8 mouse cellular contexts compared by ENCODE assay signal in the genomic region with DNA sequence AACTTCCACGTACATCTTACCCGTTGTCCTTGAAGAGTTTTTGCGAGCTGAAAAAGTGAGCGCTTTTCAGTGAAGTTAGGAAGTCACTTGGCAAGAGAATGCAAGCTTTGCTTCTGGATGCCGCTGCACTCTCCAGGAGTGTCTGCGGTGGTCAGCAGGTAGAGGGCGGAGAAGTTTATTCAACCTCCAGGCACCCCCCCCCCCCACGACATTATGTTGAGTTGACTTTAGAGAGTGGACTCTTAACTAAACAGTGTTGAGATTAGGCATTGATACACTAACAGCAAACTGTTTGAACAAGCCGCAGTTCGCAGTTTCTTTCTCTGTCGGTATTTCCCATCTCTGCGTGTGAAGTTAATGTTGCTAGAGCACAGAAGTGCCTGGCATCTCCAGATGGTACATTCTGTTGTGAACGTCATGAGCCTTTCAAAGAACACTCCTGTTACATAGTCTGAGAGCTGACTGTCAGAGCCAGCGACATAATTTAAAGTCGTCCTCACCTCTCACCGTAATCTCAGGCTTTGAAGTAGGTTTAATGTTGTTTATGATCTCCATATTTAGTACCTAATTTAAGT. TPM values are rescaled to one million over a fixed set of nuclear protein-coding genes. Genes with fewer than 3 reads are reported as not detected.
A peak's percentile ranks its signal among the peaks of the same experiment; 100 is the strongest.
DNase-seq lines count a peak whose midpoint lies in the region; ATAC-seq and TF ChIP-seq lines count a peak whose summit lies in the region.

No protein-coding gene starts in this region.

- peak overlapping the region; percentile 98 for H3K9ac ChIP-seq in heart, embryonic 16.5 days (ENCODE audit: low read length)
- peak overlapping the region; percentile 84 for H3K9ac ChIP-seq in midbrain, postnatal 0 days (replicated peaks; ENCODE audit: low read length, poor library complexity, severe bottlenecking)

- H3K27ac ChIP-seq in left cerebral cortex, adult 2 months = peak overlapping the region; percentile 96
- 0 out of 2 replicates have a peak overlapping the region, but pooled peaks have one; percentile 25 for H3K27ac ChIP-seq in heart, embryonic 16.5 days (ENCODE audit: low read length)
- H3K27ac ChIP-seq in midbrain, postnatal 0 days (ENCODE audit: low read depth, low read length) = no peak overlapping the region

- H3K9me3 ChIP-seq in heart, embryonic 16.5 days (replicated peaks; ENCODE audit: control insufficient read depth, low read length) = no peaks in the 10 kb centered on the region
- H3K9me3 ChIP-seq in midbrain, postnatal 0 days (ENCODE audit: low read length) = no peaks in the 10 kb centered on the region

- peaks cover 20% of the 10 kb centered on the region for H3K4me1 ChIP-seq in heart, embryonic 16.5 days (ENCODE audit: control insufficient read depth, insufficient read depth, low read length)
- no peaks in the 10 kb centered on the region; the same call in 1 of the 2 replicates for H3K4me1 ChIP-seq in midbrain, postnatal 0 days (ENCODE audit: insufficient read depth, low read length)

- H3K4me2 ChIP-seq in heart, embryonic 16.5 days (ENCODE audit: low read depth, low read length) = peak overlapping the region; percentile 99
- H3K4me2 ChIP-seq in midbrain, postnatal 0 days (ENCODE audit: low read depth, low read length, poor library complexity, severe bottlenecking) = peak overlapping the region; percentile 93

- no peak for ATAC-seq in heart, embryonic 16.5 days (replicated peaks; ENCODE audit: extremely low read depth, insufficient read depth, low FRiP score)
- ATAC-seq in midbrain, postnatal 0 days (ENCODE audit: low FRiP score) = no peak
- no peak for ATAC-seq in megakaryocyte progenitor cell, adult 5-6 weeks (replicated peaks; ENCODE audit: poor library complexity)

- TF ChIP-seq CTCF in left cerebral cortex, adult 2 months (IDR thresholded peaks at IDR 0.05) = no peak
- TF ChIP-seq CTCF in midbrain, postnatal 0 days (IDR thresholded peaks at IDR 0.05) = no peak

- WGBS in heart, embryonic 16.5 days = 11% methylated on average over 16 of the region's 16 CpGs
- 17% methylated on average over 16 of the region's 16 CpGs for WGBS in midbrain, postnatal 0 days

- no peak for DNase-seq in left cerebral cortex, adult 2 months (ENCODE audit: extremely low spot score in 1 of 2, low spot score in 2 of 2)
- no peak for DNase-seq in left cerebral cortex, adult 18-20 months (ENCODE audit: low spot score in 2 of 2)
- peak; percentile 25 for DNase-seq in R1 (ENCODE audit: low read depth, low spot score)
- DNase-seq in layer of hippocampus, postnatal 36 days = peak; percentile 33 to 39
- DNase-seq in midbrain, postnatal 0 days (ENCODE audit: low spot score) = no peak
- no peak for DNase-seq in gastrocnemius, postnatal 36 days

- H3K4me3 ChIP-seq in left cerebral cortex, adult 2 months = peak overlapping the region; percentile 100
- peak overlapping the region; percentile 97 for H3K4me3 ChIP-seq in heart, embryonic 16.5 days (ENCODE audit: low read length)
- H3K4me3 ChIP-seq in midbrain, postnatal 0 days (ENCODE audit: low read depth, low read length) = peak overlapping the region; percentile 74

- H3K36me3 ChIP-seq in heart, embryonic 16.5 days (ENCODE audit: control insufficient read depth, insufficient read depth) = no peaks in the 10 kb centered on the region
- no peaks in the 10 kb centered on the region for H3K36me3 ChIP-seq in midbrain, postnatal 0 days (ENCODE audit: insufficient read depth, low read length)

- intact Hi-C loops in left cerebral cortex, adult 2 months (cut with DNase I) = loop anchor here (2.0 kb wide), 1 partner anchor 81 kb away; no protein-coding TSS in a partner anchor
- intact Hi-C loops in gastrocnemius, postnatal 36 days (cut with DNase I) = no loop called here

- H3K27me3 ChIP-seq in heart, embryonic 16.5 days (ENCODE audit: control insufficient read depth, insufficient read depth, low read length) = no peaks in the 10 kb centered on the region
- no peaks in the 10 kb centered on the region for H3K27me3 ChIP-seq in midbrain, postnatal 0 days (ENCODE audit: insufficient read depth, low read length)

RNA-seq across cellular contexts. Expression of a gene that starts 0.9 kb away (rescaled TPM):
- 10 to 100 TPM; 34.0 to 36.9 TPM for total RNA-seq in left cerebral cortex, adult 2 months (2021)
- total RNA-seq in left cerebral cortex, adult 18-20 months (2021) = 10 to 100 TPM; 34.2 to 36.0 TPM
- 48.3 and 53.8 TPM in 2 replicates for polyA plus RNA-seq in heart, embryonic 16.5 days (2015; fragmentation: Nextera tagmentation; extraction: Ambion mirVana)
- 10 to 100 TPM; 47.8 to 48.9 TPM for total RNA-seq in layer of hippocampus, postnatal 36 days (2021)
- total RNA-seq in midbrain, postnatal 0 days (2014; rRNA removed) = 39.8 and 43.6 TPM in 2 replicates
- 50.9 and 51.7 TPM in 2 replicates for polyA plus RNA-seq in midbrain, postnatal 0 days (2015; fragmentation: Nextera tagmentation; extraction: Ambion mirVana)
- 31.1 and 33.5 TPM in 2 replicates for total RNA-seq in megakaryocyte progenitor cell, adult 5-6 weeks (2015)
- 19.0 and 25.2 TPM in 2 replicates for total RNA-seq in megakaryocyte progenitor cell, adult 5-6 weeks (2017)
- 10 to 100 TPM; 25.3 to 27.3 TPM for total RNA-seq in gastrocnemius, postnatal 36 days (2021)

RNA-seq across cellular contexts. Expression of a gene that starts 36.2 kb away (rescaled TPM):
- total RNA-seq in left cerebral cortex, adult 2 months (2021) = not detected
- total RNA-seq in left cerebral cortex, adult 18-20 months (2021) = not detected
- 0.22 and 1.00 TPM in 2 replicates for polyA plus RNA-seq in heart, embryonic 16.5 days (2015; fragmentation: Nextera tagmentation; extraction: Ambion mirVana)
- not detected for total RNA-seq in layer of hippocampus, postnatal 36 days (2021)
- total RNA-seq in midbrain, postnatal 0 days (2014; rRNA removed) = not detected in 2 replicates
- polyA plus RNA-seq in midbrain, postnatal 0 days (2015; fragmentation: Nextera tagmentation; extraction: Ambion mirVana) = 0.10 and 0.11 TPM in 2 replicates
- total RNA-seq in megakaryocyte progenitor cell, adult 5-6 weeks (2015) = 0.68 and 2.1 TPM in 2 replicates
- 0.34 and 1.9 TPM in 2 replicates for total RNA-seq in megakaryocyte progenitor cell, adult 5-6 weeks (2017)
- total RNA-seq in gastrocnemius, postnatal 36 days (2021) = not detected

Comparison
In these comparisons a context has a peak if more than half of its experiments do, and no peak if none do; other contexts are left out.
1. DNase-seq: peak in R1 (single experiment) and layer of hippocampus, postnatal 36 days (2 of 2); none in left cerebral cortex, adult 2 months (0 of 2), left cerebral cortex, adult 18-20 months (0 of 2), midbrain, postnatal 0 days (single experiment) and gastrocnemius, postnatal 36 days (0 of 2).
2. Peak in every context shown above with its lines, with median percentiles within 50 percentile points of each other: H3K4me3 ChIP-seq.